ENCODE assay signal across 20 mouse cellular contexts in the genomic region with DNA sequence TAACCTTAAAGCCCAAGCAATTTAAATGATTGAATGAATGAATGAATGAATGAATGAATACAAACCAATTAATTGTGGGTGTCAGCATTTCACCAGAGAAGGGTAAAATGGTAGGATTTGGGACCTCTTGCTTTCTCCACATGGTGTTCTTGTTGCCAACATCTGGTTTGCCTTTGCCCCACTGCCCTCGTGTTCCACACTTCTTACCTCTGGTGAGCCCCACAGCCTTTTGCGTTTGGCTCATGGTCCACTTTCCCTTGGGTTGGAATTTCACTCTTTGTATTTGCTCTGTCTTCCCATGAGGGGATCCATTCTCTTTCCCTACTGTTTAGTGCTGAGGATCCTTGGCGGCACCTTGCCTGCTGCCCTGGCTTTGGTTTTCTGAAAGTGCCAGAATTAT.
DNase-seq lines count a peak whose midpoint lies in the region; ATAC-seq and TF ChIP-seq lines count a peak whose summit lies in the region.
"Had no signal": no experiment of that assay in that cellular context is flagged by ENCODE, and none has a peak within 500 bp of the region (broad histone marks: within the 10 kb centered on the region; RNA-seq: fewer than 3 reads in every experiment).

No protein-coding gene starts in this region.

- no peaks in the 10 kb centered on the region for H3K27me3 ChIP-seq in heart, embryonic 10.5 days (ENCODE audit: insufficient read depth, poor library complexity, severe bottlenecking)
- no peaks in the 10 kb centered on the region for H3K27me3 ChIP-seq in liver, adult 2 months (ENCODE audit: control insufficient read depth, insufficient read depth, low read length)
- no peaks in the 10 kb centered on the region for H3K27me3 ChIP-seq in liver, embryonic 12.5 days (replicated peaks)
- H3K27me3 ChIP-seq: CH12.LX; embryonic facial prominence, embryonic 12.5 days; intestine, embryonic 15.5 days; stomach, embryonic 15.5 days had no signal

- H3K4me1 ChIP-seq in heart, embryonic 10.5 days = peaks cover 82% of the 10 kb centered on the region
- H3K4me1 ChIP-seq in liver, adult 2 months (ENCODE audit: control insufficient read depth, insufficient read depth, low read length) = peaks cover 66% of the 10 kb centered on the region
- H3K4me1 ChIP-seq in liver, embryonic 12.5 days = peaks cover 100% of the 10 kb centered on the region

- intact Hi-C loops in left cerebral cortex, adult 2 months (cut with DNase I) = no loop called here

- no peak for TF ChIP-seq POLR2A in liver, adult 2 months (IDR thresholded peaks at IDR 0.05; ENCODE audit: extremely low read depth, insufficient read depth, low read length)

- peak overlapping the region; percentile 82; the same call in 1 of the 2 replicates for H3K27ac ChIP-seq in heart, embryonic 10.5 days
- peak overlapping the region; percentile 89 for H3K27ac ChIP-seq in liver, adult 2 months (replicated peaks; ENCODE audit: insufficient read depth, low read depth, low read length)
- peak overlapping the region; percentile 88 for H3K27ac ChIP-seq in liver, embryonic 12.5 days
- no peak overlapping the region for H3K27ac ChIP-seq in left cerebral cortex, adult 2 months
- H3K27ac ChIP-seq: embryonic facial prominence, embryonic 12.5 days; intestine, embryonic 15.5 days; kidney, postnatal 0 days; macrophage; stomach, embryonic 15.5 days had no signal

- H3K36me3 ChIP-seq in heart, embryonic 10.5 days = no peaks in the 10 kb centered on the region
- no peaks in the 10 kb centered on the region for H3K36me3 ChIP-seq in liver, adult 2 months (ENCODE audit: control insufficient read depth, insufficient read depth, low read length)
- H3K36me3 ChIP-seq in liver, embryonic 12.5 days = no peaks in the 10 kb centered on the region
- H3K36me3 ChIP-seq: embryonic facial prominence, embryonic 12.5 days; intestine, embryonic 15.5 days; stomach, embryonic 15.5 days had no signal

- no peak for ATAC-seq in liver, embryonic 12.5 days
- ATAC-seq: hindbrain, embryonic 16.5 days; intestine, embryonic 15.5 days had no signal

- no peak overlapping the region for H3K9ac ChIP-seq in liver, adult 2 months (ENCODE audit: low read depth, low read length)
- H3K9ac ChIP-seq in liver, embryonic 12.5 days = no peak overlapping the region
- H3K9ac ChIP-seq: embryonic facial prominence, embryonic 12.5 days; intestine, embryonic 15.5 days; stomach, embryonic 15.5 days had no signal

- TF ChIP-seq CTCF in liver, adult 2 months (IDR thresholded peaks at IDR 0.05; ENCODE audit: low read depth, low read length) = no peak
- TF ChIP-seq CTCF in left cerebral cortex, adult 2 months (IDR thresholded peaks at IDR 0.05) = no peak

- WGBS in heart, embryonic 10.5 days = 76% methylated on average over 3 of the region's 3 CpGs
- 24% methylated on average over 3 of the region's 3 CpGs for WGBS in liver, adult 2 months
- WGBS in liver, embryonic 12.5 days (ENCODE audit: insufficient replicate concordance) = 72% methylated on average over 3 of the region's 3 CpGs

- H3K9me3 ChIP-seq in heart, embryonic 10.5 days = no peaks in the 10 kb centered on the region
- no peaks in the 10 kb centered on the region for H3K9me3 ChIP-seq in liver, embryonic 12.5 days (replicated peaks)
- H3K9me3 ChIP-seq: embryonic facial prominence, embryonic 12.5 days; G1E; intestine, embryonic 15.5 days; stomach, embryonic 15.5 days had no signal

- no peak overlapping the region for H3K4me3 ChIP-seq in heart, embryonic 10.5 days
- H3K4me3 ChIP-seq in liver, adult 2 months (ENCODE audit: insufficient read depth, low read depth, low read length) = no peak overlapping the region
- H3K4me3 ChIP-seq in liver, embryonic 12.5 days = no peak overlapping the region
- no peak overlapping the region for H3K4me3 ChIP-seq in left cerebral cortex, adult 2 months
- H3K4me3 ChIP-seq: embryonic facial prominence, embryonic 12.5 days; intestine, embryonic 15.5 days; stomach, embryonic 15.5 days had no signal

- no peak for DNase-seq in heart, embryonic 10.5 days (ENCODE audit: low spot score)
- no peak for DNase-seq in heart, adult 8-10 months (ENCODE audit: low spot score)
- DNase-seq in liver, adult 2 months (ENCODE audit: extremely low read depth, low read depth, low spot score) = peak; percentile 85
- no peak for DNase-seq in liver
- DNase-seq in embryo, embryonic 9.5 days (ENCODE audit: extremely low spot score) = no peak
- DNase-seq in left cerebral cortex, adult 2 months (ENCODE audit: extremely low spot score in 1 of 2, low spot score in 2 of 2) = no peak
- DNase-seq: B cell, adult 2 months; cerebellum, adult 18-20 months; cerebellum, postnatal 14 days; thymus, adult 18-20 months; thymus, postnatal 36 days had no signal

- no peak overlapping the region for H3K4me2 ChIP-seq in liver, embryonic 12.5 days
- H3K4me2 ChIP-seq: embryonic facial prominence, embryonic 12.5 days; intestine, embryonic 15.5 days; stomach, embryonic 15.5 days had no signal

- peaks cover 60% of the 10 kb centered on the region for H3K79me2 ChIP-seq in liver, adult 2 months (ENCODE audit: control insufficient read depth, insufficient read depth, low read length)
